Mouse (Mus musculus) ES-E14 (cell line): ENCODE measurements around the gene Ptchd3.

Source experiments
- HCFC1 ChIP-seq: IDR thresholded peaks from 2 replicates; pipeline ENCODE4 v1.6.1; 2012; ENCODE audit warnings: low read length, inconsistent platforms, borderline replicate concordance; ENCODE audit not compliant: insufficient read depth
- MAFK ChIP-seq: IDR thresholded peaks from 2 replicates; pipeline ENCODE4 v1.6.1; 2014; ENCODE audit warnings: mild to moderate bottlenecking, low read depth, low read length, inconsistent platforms; ENCODE audit not compliant: insufficient read depth

DNA sequence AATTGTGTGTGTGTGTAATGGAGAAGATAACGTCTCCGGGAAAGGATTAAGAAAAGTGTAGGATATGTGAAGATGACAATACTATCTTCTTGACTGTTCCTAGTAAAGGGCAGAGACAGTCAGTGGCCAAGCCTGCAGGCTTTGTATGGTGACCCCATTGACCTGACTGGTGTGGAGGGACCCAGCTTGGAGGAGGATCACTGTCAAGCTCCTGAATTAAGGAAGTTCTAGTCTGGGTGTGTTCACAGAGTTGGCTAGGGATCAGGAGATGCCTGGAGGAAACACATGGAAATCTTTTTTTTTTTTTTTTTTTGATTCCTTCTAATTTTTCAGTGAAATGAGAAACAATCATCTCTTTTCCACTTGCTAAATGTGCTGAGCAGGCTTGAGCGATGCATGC lies 35.9 kb upstream of the Ptchd3 start:
- TF ChIP-seq MAFK: no peak
- TF ChIP-seq HCFC1: no peak
